7 mouse cellular contexts compared by ENCODE assay signal in the genomic region with DNA sequence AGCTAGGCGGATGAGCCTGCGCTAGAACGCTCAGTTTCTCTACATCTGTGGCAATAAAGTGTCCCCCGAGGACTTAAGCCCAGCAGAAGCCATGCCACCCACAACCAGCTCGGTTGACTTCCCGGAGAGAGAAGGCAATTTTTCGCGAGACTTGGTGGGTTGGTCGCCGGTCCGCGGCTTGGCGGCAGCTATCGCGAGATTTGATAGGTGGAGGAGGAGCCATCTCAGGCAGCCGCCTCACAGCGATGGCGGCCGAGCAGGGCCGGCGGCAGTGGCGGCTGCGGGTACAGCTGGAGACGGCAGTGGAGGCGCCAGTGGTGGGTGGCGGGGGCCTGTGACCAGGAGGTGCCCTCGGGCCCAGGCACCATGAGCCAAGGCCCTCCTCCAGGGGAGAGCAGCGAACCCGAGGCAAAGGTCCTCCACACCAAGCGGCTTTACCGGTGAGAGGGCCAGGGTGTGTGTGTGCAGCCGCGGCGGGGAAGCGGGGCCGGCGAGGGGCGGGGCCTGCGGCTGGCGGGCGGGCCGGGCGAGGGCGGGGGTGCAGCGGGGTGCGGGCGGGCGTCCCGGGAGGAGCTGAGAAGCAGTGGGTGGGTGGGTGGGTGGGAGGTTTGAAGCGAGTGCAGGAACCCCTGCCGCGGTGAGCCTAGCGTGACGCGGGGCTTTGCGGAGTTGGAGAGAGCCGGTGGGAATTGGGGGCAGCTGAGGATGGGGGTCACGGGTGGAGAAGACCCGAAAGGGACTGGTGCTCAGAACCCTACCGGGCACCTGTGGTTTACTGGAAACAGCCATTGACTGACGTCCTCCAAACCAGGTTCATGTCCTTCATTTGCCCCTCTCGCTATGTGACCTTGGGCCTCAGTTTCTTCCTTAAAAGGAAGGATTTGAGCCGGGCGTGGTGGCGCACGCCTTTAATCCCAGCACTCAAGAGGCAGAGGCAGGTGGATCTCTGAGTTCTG. TPM values are rescaled to one million over a fixed set of nuclear protein-coding genes. Genes with fewer than 3 reads are reported as not detected.
DNase-seq lines count a peak whose midpoint lies in the region; ATAC-seq and TF ChIP-seq lines count a peak whose summit lies in the region.

Gene Tmem79, minus strand, starts transcription at position 91 of the 956 bp plus-strand sequence.
Gene Smg5, plus strand, starts transcription at position 203 of the 956 bp plus-strand sequence.

- peak within 1 kb of the TSS; percentile 79 for H3K4me2 ChIP-seq in embryonic facial prominence, embryonic 12.5 days (replicated peaks)
- H3K4me2 ChIP-seq in limb, embryonic 12.5 days, result peak within 1 kb of the TSS; percentile 75
- H3K4me2 ChIP-seq in midbrain, embryonic 15.5 days, result peak within 1 kb of the TSS; percentile 80

- H3K36me3 ChIP-seq in embryonic facial prominence, embryonic 12.5 days, result no peaks in the 10 kb centered on the region
- no peaks in the 10 kb centered on the region for H3K36me3 ChIP-seq in kidney, adult 2 months (ENCODE audit: control insufficient read depth, insufficient read depth, low read length)
- H3K36me3 ChIP-seq in limb, embryonic 12.5 days, result 0 out of 2 replicates have a peak, but pooled peaks cover 4% of the 10 kb centered on the region
- H3K36me3 ChIP-seq in midbrain, embryonic 15.5 days (replicated peaks), result no peaks in the 10 kb centered on the region
- H3K36me3 ChIP-seq in spleen, adult 2 months (ENCODE audit: control insufficient read depth, insufficient read depth, low read length), result no peaks in the 10 kb centered on the region

- no peaks in the 10 kb centered on the region for H3K27me3 ChIP-seq in embryonic facial prominence, embryonic 12.5 days
- no peaks in the 10 kb centered on the region for H3K27me3 ChIP-seq in kidney, adult 2 months (replicated peaks; ENCODE audit: control insufficient read depth, insufficient read depth, low read length)
- H3K27me3 ChIP-seq in limb, embryonic 12.5 days, result no peaks in the 10 kb centered on the region
- no peaks in the 10 kb centered on the region for H3K27me3 ChIP-seq in midbrain, embryonic 15.5 days (replicated peaks)
- no peaks in the 10 kb centered on the region for H3K27me3 ChIP-seq in spleen, adult 2 months (ENCODE audit: control insufficient read depth, insufficient read depth, low read length)

- 2% methylated on average over 59 of the region's 66 CpGs for WGBS in embryonic facial prominence, embryonic 12.5 days
- WGBS in kidney, adult 2 months, result under 1% methylated on average over 62 of the region's 66 CpGs
- 2% methylated on average over 55 of the region's 66 CpGs for whole genome bisulfite sequencing in limb, embryonic 12.5 days
- WGBS in midbrain, embryonic 15.5 days, result 1% methylated on average over 55 of the region's 66 CpGs
- WGBS in spleen, adult 2 months, result 1% methylated on average over 61 of the region's 66 CpGs

- peak within 1 kb of the TSS; percentile 80 for H3K4me3 ChIP-seq in embryonic facial prominence, embryonic 12.5 days
- H3K4me3 ChIP-seq in kidney, adult 2 months (ENCODE audit: insufficient read depth, low read depth, low read length), result peak within 1 kb of the TSS; percentile 66
- peak within 1 kb of the TSS; percentile 83 for H3K4me3 ChIP-seq in limb, embryonic 12.5 days (replicated peaks)
- H3K4me3 ChIP-seq in midbrain, embryonic 15.5 days, result peak within 1 kb of the TSS; percentile 92
- peak within 1 kb of the TSS; percentile 95 for H3K4me3 ChIP-seq in spleen, adult 2 months (ENCODE audit: extremely low read depth, insufficient read depth, insufficient read length)

- peak; percentile 92 for TF ChIP-seq POLR2A in kidney, adult 2 months (IDR thresholded peaks at IDR 0.05; ENCODE audit: low read depth, low read length)
- peak; percentile 90 for TF ChIP-seq POLR2A in spleen, adult 2 months (IDR thresholded peaks at IDR 0.05; ENCODE audit: low read depth, low read length)

- H3K27ac ChIP-seq in embryonic facial prominence, embryonic 12.5 days, result peak within 1 kb of the TSS; percentile 92
- H3K27ac ChIP-seq in kidney, adult 2 months (ENCODE audit: insufficient read depth, low read depth, low read length), result peak within 1 kb of the TSS; percentile 87
- H3K27ac ChIP-seq in limb, embryonic 12.5 days, result peak within 1 kb of the TSS; percentile 91
- H3K27ac ChIP-seq in midbrain, embryonic 15.5 days, result peak within 1 kb of the TSS; percentile 97
- H3K27ac ChIP-seq in spleen, adult 2 months (ENCODE audit: insufficient read depth, low read length), result peak within 1 kb of the TSS; percentile 95

- ATAC-seq in embryonic facial prominence, embryonic 12.5 days (ENCODE audit: insufficient number of reproducible peaks, insufficient read depth, low FRiP score, low TSS enrichment), result peak; percentile 88
- peak; percentile 88 for ATAC-seq in limb, embryonic 12.5 days (ENCODE audit: insufficient number of reproducible peaks, insufficient read depth, low FRiP score, low TSS enrichment, low read depth)
- ATAC-seq in midbrain, embryonic 15.5 days (replicated peaks), result peak; percentile 96

- peak within 1 kb of the TSS; percentile 89 for H3K9ac ChIP-seq in embryonic facial prominence, embryonic 12.5 days
- H3K9ac ChIP-seq in limb, embryonic 12.5 days (replicated peaks), result peak within 1 kb of the TSS; percentile 92
- peak within 1 kb of the TSS; percentile 97 for H3K9ac ChIP-seq in midbrain, embryonic 15.5 days

- peak; percentile 94 for DNase-seq in adrenal gland, postnatal 25 days
- DNase-seq in heart, adult 18-20 months, result peak; percentile 98
- peak; percentile 98 for DNase-seq in kidney, adult 2 months
- peak; percentile 92 to 96 for DNase-seq in spleen, adult 2 months (ENCODE audit: low read depth in 1 of 2, low spot score in 2 of 2)

- no peak for TF ChIP-seq CTCF in kidney, adult 2 months (conservative IDR thresholded peaks at IDR 0.05; ENCODE audit: insufficient read depth, insufficient read length, low read depth, low read length)
- TF ChIP-seq CTCF in spleen, adult 2 months (IDR thresholded peaks at IDR 0.05; ENCODE audit: extremely low read depth, insufficient read depth, insufficient read length, insufficient replicate concordance), result no peak

- H3K9me3 ChIP-seq in embryonic facial prominence, embryonic 12.5 days, result no peaks in the 10 kb centered on the region
- no peaks in the 10 kb centered on the region for H3K9me3 ChIP-seq in limb, embryonic 12.5 days
- H3K9me3 ChIP-seq in midbrain, embryonic 15.5 days, result no peaks in the 10 kb centered on the region

- H3K4me1 ChIP-seq in embryonic facial prominence, embryonic 12.5 days, result peaks cover 30% of the 10 kb centered on the region
- peaks cover 10% of the 10 kb centered on the region; the same call in 1 of the 2 replicates for H3K4me1 ChIP-seq in kidney, adult 2 months (ENCODE audit: control insufficient read depth, insufficient read depth, low read length)
- H3K4me1 ChIP-seq in limb, embryonic 12.5 days (replicated peaks), result peaks cover 18% of the 10 kb centered on the region
- H3K4me1 ChIP-seq in midbrain, embryonic 15.5 days, result peaks cover 28% of the 10 kb centered on the region
- H3K4me1 ChIP-seq in spleen, adult 2 months (ENCODE audit: control insufficient read depth, insufficient read depth, insufficient read length), result peaks cover 6% of the 10 kb centered on the region; the same call in 1 of the 2 replicates

RNA-seq across cellular contexts. Expression of gene Tmem79, which starts in this region (rescaled TPM):
- total RNA-seq in adrenal gland, postnatal 25 days (2021), result 6.6 and 7.8 TPM in 2 replicates
- 4.5 and 4.8 TPM in 2 replicates for polyA plus RNA-seq in embryonic facial prominence, embryonic 12.5 days (2016; fragmentation: Nextera tagmentation; extraction: Ambion mirVana)
- 1 to 10 TPM; 1.4 to 4.3 TPM for total RNA-seq in heart, adult 18-20 months (2021)
- polyA plus RNA-seq in kidney, adult 2 months (2012; rRNA removed), result 14.1 and 15.2 TPM in 2 replicates
- 2.6 and 2.9 TPM in 2 replicates for polyA plus RNA-seq in limb, embryonic 12.5 days (2016; fragmentation: Nextera tagmentation; extraction: Ambion mirVana)
- 1.1 and 1.6 TPM in 2 replicates for polyA plus RNA-seq in midbrain, embryonic 15.5 days (2015; fragmentation: Nextera tagmentation; extraction: Ambion mirVana)
- 1.1 and 1.6 TPM in 2 replicates for polyA plus RNA-seq in spleen, adult 2 months (2012; rRNA removed)

RNA-seq across cellular contexts. Expression of gene Smg5, which starts in this region (rescaled TPM):
- 55.3 and 59.1 TPM in 2 replicates for total RNA-seq in adrenal gland, postnatal 25 days (2021)
- 65.1 and 74.4 TPM in 2 replicates for polyA plus RNA-seq in embryonic facial prominence, embryonic 12.5 days (2016; fragmentation: Nextera tagmentation; extraction: Ambion mirVana)
- total RNA-seq in heart, adult 18-20 months (2021), result 10 to 100 TPM; 48.3 to 55.9 TPM
- 47.8 and 54.6 TPM in 2 replicates for polyA plus RNA-seq in kidney, adult 2 months (2012; rRNA removed)
- polyA plus RNA-seq in limb, embryonic 12.5 days (2016; fragmentation: Nextera tagmentation; extraction: Ambion mirVana), result 69.2 and 74.4 TPM in 2 replicates
- polyA plus RNA-seq in midbrain, embryonic 15.5 days (2015; fragmentation: Nextera tagmentation; extraction: Ambion mirVana), result 73.2 and 74.9 TPM in 2 replicates
- polyA plus RNA-seq in spleen, adult 2 months (2012; rRNA removed), result 64.6 and 70.3 TPM in 2 replicates

Comparison
In these comparisons a context has a peak if more than half of its experiments do, and no peak if none do; other contexts are left out.
1. Peak in every context shown above with its lines: DNase-seq, ATAC-seq, H3K4me3 ChIP-seq and H3K27ac ChIP-seq.